Mouse (Mus musculus): ENCODE measurements at regions not wholly inside any gene's neighbourhood (a gene's known extent, or its start where the extent isn't known, plus 50 kb on each side); places are given as distances from the start of the nearest gene placed in this dataset.

DNA sequence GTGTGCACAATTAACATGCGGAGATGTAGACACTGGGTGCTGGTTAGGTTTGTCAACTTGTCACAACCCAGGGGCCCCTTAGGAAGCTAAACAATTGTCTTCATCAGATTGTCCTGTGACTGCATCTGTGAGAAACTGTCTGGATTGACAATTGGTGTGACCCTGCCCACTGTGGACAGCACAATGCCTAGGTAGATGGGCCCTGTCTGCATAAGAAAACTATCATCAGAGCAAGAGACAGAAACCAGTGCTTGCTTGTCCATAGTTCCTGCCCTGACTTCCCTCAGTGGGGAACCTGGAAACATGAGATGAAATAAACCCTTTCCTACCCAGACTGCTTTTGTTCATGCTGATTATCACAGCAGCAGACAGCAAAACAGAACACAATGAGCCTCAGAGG is 63.5 kb upstream of the Tyw5 start:
- DNase-seq (ENCODE audit: low spot score) = no peak

- DNase-seq (ENCODE audit: low spot score) = no peak
These were observed 65.3 kb upstream of the Tyw5 start for GRCm38 (mm10) chr1:57472235-57472634.

- no peak for DNase-seq (ENCODE audit: low spot score)
These were observed 70.8 kb upstream of the Tyw5 start for GRCm38 (mm10) chr1:57477725-57478124.

- DNase-seq (ENCODE audit: low spot score) = no peak
These were observed 71.2 kb upstream of the Tyw5 start for GRCm38 (mm10) chr1:57478151-57478550.

DNA sequence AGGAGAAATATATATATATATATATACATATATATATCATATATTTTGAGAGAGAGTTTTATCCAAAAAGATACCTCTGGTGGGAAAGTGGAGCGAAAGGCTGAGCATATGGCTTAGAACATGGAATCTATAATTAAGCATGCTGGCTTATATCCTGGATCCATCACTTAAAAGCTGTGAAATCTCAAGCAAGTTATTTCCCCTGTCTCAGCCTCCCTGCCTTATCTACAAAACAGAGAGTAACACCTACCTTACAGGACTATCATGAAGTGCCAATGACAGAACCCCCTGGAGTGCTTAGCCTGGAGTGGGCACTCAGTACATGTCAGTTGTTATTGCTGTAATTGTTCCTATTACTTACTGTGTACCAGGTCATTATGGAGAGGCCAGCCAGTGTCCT is 71.9 kb upstream of the Tyw5 start:
- DNase-seq (ENCODE audit: low spot score) = no peak

- DNase-seq (ENCODE audit: low spot score) = no peak
These were observed 72.7 kb upstream of the Tyw5 start for GRCm38 (mm10) chr1:57479566-57479965.

DNA sequence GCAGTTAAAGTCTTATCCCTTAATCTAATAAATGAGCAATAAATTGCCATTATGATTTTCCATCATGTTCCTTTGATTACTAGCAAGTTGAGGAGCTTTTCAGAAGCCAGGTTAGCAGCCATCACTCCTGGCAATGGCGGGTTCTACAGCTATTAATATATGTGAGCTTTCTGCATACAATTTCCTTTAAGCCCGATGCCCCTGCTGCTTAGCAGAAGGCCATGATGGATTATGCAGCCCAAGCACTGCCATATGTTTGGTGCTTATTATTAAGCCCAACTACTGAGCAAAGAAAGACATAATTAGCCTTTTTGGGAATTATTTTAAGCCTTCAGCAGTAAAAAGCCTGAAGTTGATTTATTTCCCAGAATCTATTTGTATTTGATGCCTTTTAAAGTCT is 82.3 kb upstream of the Tyw5 start:
- no peak for DNase-seq (ENCODE audit: low spot score)

- DNase-seq (ENCODE audit: low spot score) = no peak
These were observed 82.7 kb upstream of the Tyw5 start for GRCm38 (mm10) chr1:57489588-57489987.

- no peak for DNase-seq (ENCODE audit: low spot score)
These were observed 83.1 kb upstream of the Tyw5 start for GRCm38 (mm10) chr1:57490021-57490420.

DNA sequence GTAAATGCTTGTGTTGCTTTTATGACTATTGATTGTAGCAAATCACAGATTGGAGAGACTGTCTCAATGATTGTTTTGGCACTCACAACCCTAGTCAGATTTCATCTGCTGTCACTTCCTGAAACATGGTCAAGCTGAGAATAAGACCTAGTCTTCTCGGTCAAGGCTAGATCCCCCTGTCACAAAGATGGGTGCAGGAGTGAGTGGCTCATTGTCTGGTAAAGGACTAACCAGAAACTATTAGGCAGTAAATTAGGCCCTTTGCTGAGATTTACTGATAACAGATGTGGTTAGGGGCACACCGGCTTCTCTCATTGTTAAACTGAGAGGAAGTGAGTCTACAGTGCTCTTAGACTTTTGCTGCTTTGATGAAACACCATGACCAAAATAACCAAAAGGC is 85.8 kb upstream of the Tyw5 start:
- no peak for DNase-seq (ENCODE audit: low spot score)

DNA sequence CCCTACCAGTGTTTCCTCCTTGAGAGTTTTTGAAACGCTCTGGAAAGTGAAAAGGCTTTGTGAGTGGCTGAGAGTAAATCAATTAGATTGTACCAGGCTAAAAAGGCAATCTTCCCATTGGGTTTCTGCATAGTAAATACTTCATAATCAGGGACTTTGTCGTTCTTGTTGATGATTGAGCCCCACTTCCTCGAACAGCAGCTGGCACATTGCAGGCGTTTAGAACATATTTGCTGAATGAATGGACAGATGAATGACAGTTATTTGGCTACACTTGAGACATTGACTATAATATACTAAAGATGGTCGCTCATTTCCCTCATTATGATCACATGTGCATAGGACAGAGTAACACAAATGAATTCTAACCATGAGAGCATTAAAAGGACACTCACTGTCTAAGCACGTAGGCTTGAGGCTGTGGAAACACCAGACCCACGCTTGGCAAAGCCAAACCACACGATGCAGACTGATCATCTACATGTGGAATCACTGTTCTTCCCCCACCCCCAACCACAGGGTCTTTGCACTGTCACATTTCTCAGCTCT is 90.7 kb upstream of the Tyw5 start:
- DNase-seq (ENCODE audit: low spot score) = no peak

- no peak for DNase-seq (ENCODE audit: low spot score)
These were observed 103.6 kb upstream of the Tyw5 start for GRCm38 (mm10) chr1:57510359-57511120.

DNA sequence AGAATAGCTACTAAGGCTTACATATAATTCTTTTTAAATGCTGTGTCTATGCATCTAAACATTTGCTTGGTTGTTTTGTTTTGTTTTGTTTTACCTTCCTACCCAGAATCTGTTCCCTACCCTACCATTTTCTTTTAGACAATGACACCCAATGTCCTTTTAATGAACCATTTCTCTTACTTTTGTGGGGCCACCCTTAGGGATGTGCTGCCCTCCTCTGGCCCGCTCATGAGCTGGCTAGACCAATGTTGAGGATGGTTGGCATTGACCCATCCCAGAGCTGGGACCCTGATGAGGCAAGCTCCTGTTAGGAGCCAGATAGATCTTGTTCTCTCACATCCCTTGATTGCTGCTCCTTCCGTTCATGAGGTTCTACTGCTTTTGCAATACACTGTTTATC is 105.0 kb upstream of the Tyw5 start:
- DNase-seq (ENCODE audit: low spot score) = no peak

GRCm38 (mm10) chr1:57512516-57512915 is 105.6 kb upstream of the Tyw5 start:
- DNase-seq (ENCODE audit: low spot score) = no peak

DNA sequence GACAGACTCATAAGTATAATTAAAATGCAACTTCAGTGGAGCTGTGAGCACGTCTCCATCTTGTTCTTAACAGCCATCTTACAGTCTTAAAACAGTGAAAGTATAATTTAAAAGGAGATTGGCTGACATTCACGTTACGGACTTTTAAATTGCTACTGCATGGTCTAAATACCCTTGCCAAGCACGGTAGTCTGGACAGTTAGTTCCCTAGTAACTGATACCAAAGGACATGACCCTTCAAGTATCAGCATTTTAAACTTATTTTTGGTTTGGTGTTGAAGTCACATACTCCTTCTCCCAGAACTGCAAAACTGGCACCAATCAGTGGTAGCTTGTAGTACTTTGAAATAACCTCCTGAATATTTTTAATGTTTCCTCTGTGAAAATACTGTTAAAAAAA is 119.1 kb upstream of the Tyw5 start:
- DNase-seq (ENCODE audit: low spot score) = no peak

- no peak for DNase-seq (ENCODE audit: low spot score)
These were observed 121.8 kb upstream of the Tyw5 start for GRCm38 (mm10) chr1:57528703-57529102.

DNA sequence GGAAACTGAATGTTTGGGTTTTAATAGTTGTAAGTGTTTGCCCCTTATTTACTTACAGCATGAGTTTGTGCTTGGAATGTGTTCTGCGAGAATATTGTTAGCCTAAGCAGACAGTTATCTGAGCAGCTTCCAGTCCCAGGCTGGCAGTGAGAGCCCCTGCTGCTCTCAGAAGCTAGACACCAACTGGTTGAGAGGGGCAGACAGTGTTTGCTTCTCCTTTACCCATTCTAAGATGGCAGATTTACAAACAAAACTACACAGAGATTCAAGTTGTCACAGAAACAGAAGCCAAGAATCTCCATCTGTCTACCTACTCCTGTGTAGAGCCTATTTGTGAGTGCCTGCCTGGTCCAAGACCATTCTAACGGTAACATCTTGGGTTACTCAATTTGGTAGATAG is 122.4 kb upstream of the Tyw5 start:
- DNase-seq (ENCODE audit: low spot score) = no peak

- DNase-seq (ENCODE audit: low spot score) = peak; percentile 9
These were observed 130.5 kb upstream of the Tyw5 start for GRCm38 (mm10) chr1:57537369-57537768.

DNA sequence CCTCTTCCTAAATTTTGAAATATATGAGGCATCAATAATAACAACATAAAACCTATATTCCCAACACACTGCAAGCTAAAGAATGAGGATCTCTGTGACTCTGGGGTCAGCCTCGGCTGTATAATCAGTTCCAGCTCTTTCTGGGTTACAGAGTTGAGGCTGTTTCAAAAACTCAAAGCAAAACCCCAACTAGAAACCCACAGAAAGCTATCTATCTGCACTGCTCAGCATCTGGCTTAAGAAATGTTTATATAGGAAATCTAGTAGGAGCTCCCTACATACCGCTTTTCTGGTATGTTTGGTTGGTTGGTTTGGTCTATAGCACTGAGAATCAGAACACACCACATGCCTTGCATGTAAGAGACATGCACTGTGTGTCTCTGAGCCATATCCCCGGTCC is 137.8 kb upstream of the Tyw5 start:
- no peak for DNase-seq (ENCODE audit: low spot score)

DNA sequence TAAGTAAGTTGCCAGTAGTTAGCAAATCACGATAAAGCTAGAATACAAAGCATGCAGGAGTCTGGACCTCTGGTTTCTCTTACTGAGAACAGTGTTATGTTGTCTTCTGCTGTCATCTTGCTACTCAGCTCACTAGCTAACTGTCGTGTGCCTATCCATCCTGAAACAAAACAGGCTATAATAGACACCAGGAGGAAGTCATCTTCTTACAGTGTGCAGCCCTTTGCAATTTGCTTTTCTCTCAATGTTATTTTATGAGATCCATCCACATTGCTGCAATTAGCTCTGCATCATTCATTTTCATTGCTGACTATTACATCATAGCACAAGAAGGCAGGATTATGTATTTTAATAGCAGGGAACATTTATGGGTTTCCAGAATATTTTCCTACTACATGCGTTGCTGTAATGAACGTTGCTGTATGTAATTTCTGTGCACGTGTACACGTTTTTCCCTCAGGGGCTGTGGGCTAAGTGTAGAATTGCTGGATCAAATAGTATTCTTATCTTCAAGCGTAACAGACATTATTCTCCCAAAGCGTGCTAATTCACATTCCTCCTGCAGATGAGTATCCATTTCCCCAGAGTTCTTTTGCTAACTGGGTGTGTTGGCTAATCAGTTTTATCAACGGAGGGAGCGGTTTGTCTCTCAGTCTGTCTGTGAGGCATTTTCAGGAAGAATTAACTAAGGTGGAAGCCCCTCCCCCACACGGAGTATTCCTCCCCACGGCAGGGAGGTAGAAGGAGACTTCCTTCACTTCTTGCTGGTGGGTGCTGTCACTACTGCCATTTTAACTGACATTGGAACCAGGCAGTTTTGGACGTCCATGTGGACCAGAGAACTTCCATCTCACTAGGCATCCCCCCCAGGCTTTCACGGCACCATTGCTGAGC is 139.1 kb upstream of the Tyw5 start:
- DNase-seq (ENCODE audit: low spot score) = no peak

- no peak for DNase-seq (ENCODE audit: low spot score)
These were observed 154.6 kb upstream of the Tyw5 start for GRCm38 (mm10) chr1:57561517-57561916.

DNA sequence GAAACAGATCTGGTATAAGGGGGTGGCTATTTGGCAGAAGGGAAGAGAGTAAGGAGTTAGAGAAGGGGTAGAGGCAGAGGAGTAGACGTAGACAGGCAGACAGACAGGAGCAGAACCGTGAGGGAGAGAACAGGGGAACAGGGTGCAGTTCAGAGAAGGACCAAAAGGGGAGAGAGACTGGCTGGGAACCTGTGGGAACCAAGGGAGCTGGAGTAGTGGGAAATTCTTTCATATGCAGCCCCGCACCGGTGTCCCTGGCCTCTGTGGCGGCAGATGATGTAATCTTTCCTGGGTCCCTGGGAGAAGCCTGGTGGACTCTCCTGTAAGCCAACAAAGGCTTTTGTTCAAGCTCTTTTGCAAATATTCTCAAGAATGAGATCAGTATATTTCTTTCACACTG is 157.8 kb upstream of the Tyw5 start:
- DNase-seq (ENCODE audit: low spot score) = no peak

DNA sequence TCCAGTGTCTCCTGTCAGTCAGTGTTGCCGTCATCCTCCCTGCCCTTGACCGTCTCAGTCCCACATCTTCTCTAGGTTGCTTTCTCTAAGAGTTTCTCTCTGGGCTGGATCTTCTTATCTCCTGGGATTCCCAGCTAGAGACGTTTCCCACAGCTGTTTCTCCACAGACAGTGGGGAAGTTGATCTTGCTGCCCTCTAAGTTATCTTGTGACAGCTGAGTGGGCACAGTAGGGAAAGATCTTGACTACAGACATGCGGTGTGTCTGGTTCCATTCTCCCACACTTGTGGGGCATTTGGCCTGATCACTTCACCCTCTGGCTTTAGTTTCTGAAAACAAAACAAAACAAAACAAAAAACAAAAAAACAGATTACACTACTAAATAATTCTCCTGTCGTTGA is 165.2 kb upstream of the Tyw5 start:
- no peak for DNase-seq (ENCODE audit: low spot score)
